8 mouse cellular contexts compared by ENCODE assay signal in genomic region chr10:81648803-81649775, GRCm38 (mm10). TPM values are rescaled to one million over a fixed set of nuclear protein-coding genes. Genes with fewer than 3 reads are reported as not detected.
DNase-seq lines count a peak whose midpoint lies in the region; ATAC-seq lines count a peak whose summit lies in the region.
"Not testable (repeated sequence)": the region's sequence is repeated elsewhere in the genome, so short reads cannot be mapped to it uniquely, and the experiment has no call there.

Gene Gm10778 (plus strand): TSS chr10:81649059.

- WGBS in hindbrain, embryonic 14.5 days, result 2% methylated on average over 33 of the region's 52 CpGs

- H3K36me3 ChIP-seq in hindbrain, embryonic 14.5 days (replicated peaks; ENCODE audit: control insufficient read depth, insufficient read depth), result peaks cover 13% of the 10 kb centered on the region; the same call in 1 of the 2 replicates

- H3K9me3 ChIP-seq in hindbrain, embryonic 14.5 days (ENCODE audit: control insufficient read depth, low read length), result peaks cover 26% of the 10 kb centered on the region

- H3K4me1 ChIP-seq in hindbrain, embryonic 14.5 days (replicated peaks; ENCODE audit: control insufficient read depth, insufficient read depth, low read length), result not testable (repeated sequence)

- peak; percentile 95 for ATAC-seq in hindbrain, embryonic 14.5 days (ENCODE audit: low FRiP score)

- peak within 1 kb of the TSS; percentile 68 for H3K4me2 ChIP-seq in hindbrain, embryonic 14.5 days (replicated peaks)

- peak within 1 kb of the TSS; percentile 65 for H3K9ac ChIP-seq in hindbrain, embryonic 14.5 days

- H3K27ac ChIP-seq in hindbrain, embryonic 14.5 days, result peak within 1 kb of the TSS; percentile 84

- H3K4me3 ChIP-seq in hindbrain, embryonic 14.5 days (replicated peaks; ENCODE audit: low read length), result peak within 1 kb of the TSS; percentile 46

- peak; percentile 77 for DNase-seq in T-cell, adult 2 months (ENCODE audit: low spot score)
- peak; percentile 89 to 91 for DNase-seq in cerebellum, postnatal 25 days
- peak; percentile 71 to 82 for DNase-seq in frontal cortex, postnatal 25 days (ENCODE audit: low spot score in 2 of 2)
- peak; percentile 92 for DNase-seq in hindbrain, embryonic 14.5 days (ENCODE audit: low spot score)
- peak; percentile 68 to 78 for DNase-seq in layer of hippocampus, postnatal 25 days (ENCODE audit: extremely low spot score in 1 of 2, low spot score in 1 of 2)
- DNase-seq in lung, postnatal 14 days, result peak; percentile 90
- DNase-seq in ovary, postnatal 36 days (ENCODE audit: low spot score), result peak; percentile 74
- peak; percentile 84 for DNase-seq in thymus, postnatal 14 days

- H3K27me3 ChIP-seq in hindbrain, embryonic 14.5 days (ENCODE audit: control insufficient read depth, insufficient read depth, low read length), result not testable (repeated sequence)

RNA-seq across cellular contexts. Expression of gene Gm10778, which starts in this region (rescaled TPM):
- 6.5 and 6.9 TPM in 2 replicates for polyA plus RNA-seq in hindbrain, embryonic 14.5 days (2014; fragmentation: Nextera tagmentation; extraction: Ambion mirVana)
- total RNA-seq in layer of hippocampus, postnatal 25 days (2021), result 1 to 10 TPM; 4.7 to 5.3 TPM

Comparison
In these comparisons a context has a peak if more than half of its experiments do, and no peak if none do; other contexts are left out.
1. Peak in every context shown above with its lines: DNase-seq, ATAC-seq, H3K4me3 ChIP-seq and H3K27ac ChIP-seq.